Mouse (Mus musculus): ENCODE measurements at regions not wholly inside any gene's neighbourhood (a gene's known extent, or its start where the extent isn't known, plus 50 kb on each side); places are given as distances from the start of the nearest gene placed in this dataset.

- TF ChIP-seq CTCF (IDR thresholded peaks at IDR 0.05; ENCODE audit: low read depth, low read length) (no peak), TAL1 (conservative IDR thresholded peaks at IDR 0.05; ENCODE audit: low read depth, low read length) (no peak), GATA1 (IDR thresholded peaks at IDR 0.05; ENCODE audit: borderline replicate concordance, low read length) (no peak)
These were observed 182.4 kb downstream of the Pten start for GRCm38 (mm10) chr19:32939692-32940091.
